Mouse (Mus musculus) frontal cortex, adult (tissue): ENCODE results near the gene Ctnna3.
A peak's percentile ranks its signal among the peaks of the same experiment; 100 is the strongest.

Experiments
- ATAC-seq: cut with Nextera tagmentation; 2 replicates; pipeline ENCODE4 v1.9.2; 2017; ENCODE audit warnings: mild to moderate bottlenecking, moderate library complexity, mixed read lengths; ENCODE audit not compliant: low TSS enrichment

Gene Ctnna3

DNA sequence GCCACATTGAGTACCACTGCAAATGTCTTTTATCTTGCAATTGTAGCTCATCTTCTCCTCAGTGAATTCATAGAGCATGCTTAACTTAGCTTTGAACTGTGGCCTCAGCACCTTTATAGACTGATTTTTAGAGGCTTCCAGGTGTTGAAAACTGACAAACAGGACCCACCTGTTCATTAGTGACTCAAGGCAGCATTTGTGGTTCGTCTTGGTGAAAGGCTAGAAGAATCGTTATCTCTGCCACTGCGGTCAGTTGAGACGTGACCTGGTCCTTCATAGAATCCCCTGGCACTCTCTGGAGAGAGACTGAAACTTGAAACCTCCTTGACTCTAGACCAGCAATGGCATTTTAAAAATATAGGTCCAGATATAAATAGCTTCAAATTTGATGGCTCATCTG lies 96.1 kb downstream of the Ctnna3 start:
- ATAC-seq = no peak

DNA sequence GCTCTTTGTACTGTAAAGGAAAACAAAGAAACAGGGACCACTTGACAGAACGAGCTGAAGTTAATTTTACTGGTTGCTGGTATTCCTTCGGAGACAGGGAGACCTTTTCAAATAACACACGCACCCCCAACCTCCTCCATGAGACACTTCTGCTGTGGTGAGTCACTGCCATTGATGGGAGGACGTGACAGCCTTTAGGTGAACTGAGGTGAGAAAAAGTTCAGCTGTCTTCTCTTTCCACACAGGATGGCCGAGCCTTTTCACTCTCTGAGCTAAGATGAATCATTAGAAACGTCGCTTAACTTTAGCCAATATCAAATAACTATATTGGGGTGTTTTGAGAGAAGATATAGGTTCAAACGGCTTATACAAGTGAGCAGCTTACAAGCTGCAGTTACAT lies 102.5 kb downstream of the Ctnna3 start:
- no peak for ATAC-seq

- peak; percentile 67; the same call in 1 of the 2 replicates for ATAC-seq
These were observed 111.9 kb downstream of the Ctnna3 start for GRCm38 (mm10) chr10:63541754-63542153.

- ATAC-seq = no peak
These were observed 112.6 kb downstream of the Ctnna3 start for GRCm38 (mm10) chr10:63542493-63542892.

DNA sequence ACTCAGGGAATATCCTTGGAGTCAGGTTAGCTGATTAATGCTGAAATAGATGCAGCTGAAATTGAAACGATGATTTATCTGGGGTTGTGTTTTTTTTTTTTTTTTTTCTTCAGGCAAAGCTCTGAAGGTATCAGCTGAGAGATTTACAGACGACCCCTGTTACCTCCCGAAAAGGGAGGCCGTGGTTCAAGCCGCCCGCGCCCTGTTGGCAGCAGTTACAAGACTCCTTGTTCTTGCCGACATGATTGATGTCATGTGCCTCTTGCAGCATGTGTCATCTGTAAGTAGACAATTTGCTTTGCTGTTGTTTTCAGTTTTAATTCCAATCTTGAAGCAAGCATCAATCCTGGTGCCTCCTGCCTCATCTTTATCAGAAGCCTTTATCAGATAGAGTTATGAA lies 136.8 kb downstream of the Ctnna3 start:
- ATAC-seq = no peak

- peak; percentile 50; the same call in 1 of the 2 replicates for ATAC-seq
These were observed 141.7 kb downstream of the Ctnna3 start for GRCm38 (mm10) chr10:63571561-63571960.

DNA sequence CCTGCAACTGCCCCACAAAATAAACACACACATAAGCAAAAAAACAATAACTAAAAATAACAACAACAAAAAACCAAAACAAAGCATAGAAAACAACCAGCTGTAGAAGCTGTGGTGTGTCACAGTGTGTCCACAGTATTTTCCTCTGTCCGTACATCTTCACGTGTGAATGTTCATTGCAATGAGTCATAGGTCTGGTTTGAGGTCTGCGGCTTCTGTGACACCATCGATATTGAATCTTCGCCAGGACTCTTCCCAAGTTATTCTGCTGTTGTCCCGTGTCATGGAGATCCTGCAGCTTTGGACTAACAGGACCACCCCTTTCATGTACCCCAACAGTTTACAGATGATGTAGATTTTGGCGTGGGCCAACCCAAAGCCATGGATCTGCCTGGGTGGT lies 143.0 kb downstream of the Ctnna3 start:
- ATAC-seq = no peak

GRCm38 (mm10) chr10:63574100-63574609 lies 144.3 kb downstream of the Ctnna3 start:
- peak; percentile 82 for ATAC-seq

DNA sequence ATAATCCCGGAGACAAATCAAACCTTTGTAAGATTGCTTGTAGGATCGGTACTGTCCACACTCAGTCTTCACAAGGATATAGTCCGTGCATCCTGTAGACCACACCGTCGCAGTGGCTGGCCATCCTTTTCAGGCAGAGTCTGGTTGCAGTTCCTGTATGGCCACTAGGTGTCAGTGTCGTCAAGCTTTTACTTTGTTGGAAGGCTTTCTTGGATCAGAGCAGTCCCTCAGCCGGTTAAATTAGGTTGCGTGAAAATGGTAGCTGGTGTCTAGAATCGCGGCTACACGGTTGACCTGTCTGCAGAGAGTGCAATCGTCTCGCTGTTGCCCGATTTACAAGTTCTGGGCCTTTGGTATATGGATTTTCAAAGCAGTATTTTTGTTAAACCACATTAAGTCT lies 152.7 kb downstream of the Ctnna3 start:
- peak; percentile 81 for ATAC-seq

- peak; percentile 89 for ATAC-seq
These were observed 154.0 kb downstream of the Ctnna3 start for GRCm38 (mm10) chr10:63583798-63584374.

DNA sequence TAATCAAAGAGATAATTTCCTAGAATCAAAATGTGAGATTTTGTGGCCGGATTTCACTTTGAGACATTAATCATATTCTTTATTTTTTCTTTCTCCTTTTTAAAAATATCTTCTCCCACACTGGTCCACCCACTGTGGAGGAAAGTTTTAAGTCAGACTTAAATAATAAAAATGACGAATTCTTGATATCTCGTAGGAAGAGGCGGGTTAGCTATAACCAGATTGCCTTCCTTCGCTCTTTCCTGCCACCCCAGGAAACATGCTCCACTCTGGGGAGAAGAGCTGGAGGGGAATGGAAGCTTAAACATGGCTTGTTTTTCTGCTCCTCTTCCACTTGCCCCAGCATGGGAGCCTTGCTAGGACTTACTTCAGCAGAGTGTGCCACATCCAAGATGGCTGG lies 169.5 kb downstream of the Ctnna3 start:
- ATAC-seq = peak; percentile 70

- 0 out of 2 replicates have a peak, but pooled peaks have one; percentile 16 for ATAC-seq
These were observed 171.3 kb downstream of the Ctnna3 start for GRCm38 (mm10) chr10:63601206-63601605.

- no peak for ATAC-seq
These were observed 198.6 kb downstream of the Ctnna3 start for GRCm38 (mm10) chr10:63628546-63628945.

- ATAC-seq = no peak
These were observed 204.0 kb downstream of the Ctnna3 start for GRCm38 (mm10) chr10:63633915-63634314.

DNA sequence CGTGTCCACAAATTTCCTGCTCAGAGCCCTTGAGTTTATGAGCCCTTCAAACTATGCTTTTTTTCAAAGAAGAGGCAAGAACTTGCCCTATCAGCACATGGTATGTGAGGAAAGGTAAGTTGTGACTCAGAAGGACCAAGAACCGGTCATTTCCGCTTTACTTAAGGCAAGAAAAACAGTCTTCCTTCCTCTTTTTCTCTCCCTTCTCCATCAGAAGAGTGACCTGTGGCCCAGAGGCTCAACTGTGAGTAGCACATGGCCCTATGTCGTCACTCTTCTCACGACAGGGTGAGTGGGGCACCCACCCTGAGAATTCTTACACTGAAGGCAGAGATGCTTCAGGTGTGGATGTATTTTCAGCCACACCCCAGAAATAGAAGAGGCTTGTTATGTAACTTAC lies 208.1 kb downstream of the Ctnna3 start:
- ATAC-seq = no peak

DNA sequence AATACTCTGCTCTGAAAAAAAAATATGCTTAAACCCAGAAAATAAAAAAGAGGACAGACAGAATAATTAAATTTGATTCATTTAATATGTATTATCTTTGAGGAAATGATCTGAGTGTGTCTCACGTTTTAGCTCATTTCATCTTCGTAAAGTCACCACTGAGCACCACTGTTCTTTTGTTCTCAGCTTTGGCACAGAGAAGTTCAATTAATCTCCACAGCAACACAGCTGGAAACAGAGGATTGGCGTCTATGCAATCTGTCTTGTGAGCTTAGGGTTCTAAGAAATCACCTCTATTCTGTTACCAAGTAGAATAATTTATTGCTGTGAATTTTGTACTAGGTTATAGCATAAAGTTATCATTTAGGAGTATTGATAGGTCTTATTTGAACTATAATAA lies 217.4 kb downstream of the Ctnna3 start:
- ATAC-seq = no peak

DNA sequence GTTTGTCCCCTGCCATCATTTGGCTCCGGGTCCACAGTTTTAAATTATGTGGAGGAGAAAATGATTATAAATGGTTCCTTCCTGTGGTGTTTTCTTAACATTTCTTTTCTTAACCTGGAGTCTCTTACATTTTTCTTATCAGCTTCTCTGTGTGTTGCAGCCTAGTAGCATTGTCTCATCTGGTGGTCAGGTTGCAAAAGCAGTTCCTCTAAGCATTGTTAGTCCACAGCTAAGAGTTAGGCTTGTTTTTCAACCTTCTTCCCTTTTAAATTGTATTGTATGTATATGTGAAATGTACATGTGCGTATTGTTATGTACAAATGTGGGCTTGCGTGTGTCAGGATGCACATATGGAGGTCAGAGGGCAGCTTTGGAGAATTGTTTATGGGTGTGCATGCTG lies 220.4 kb downstream of the Ctnna3 start:
- ATAC-seq = no peak

DNA sequence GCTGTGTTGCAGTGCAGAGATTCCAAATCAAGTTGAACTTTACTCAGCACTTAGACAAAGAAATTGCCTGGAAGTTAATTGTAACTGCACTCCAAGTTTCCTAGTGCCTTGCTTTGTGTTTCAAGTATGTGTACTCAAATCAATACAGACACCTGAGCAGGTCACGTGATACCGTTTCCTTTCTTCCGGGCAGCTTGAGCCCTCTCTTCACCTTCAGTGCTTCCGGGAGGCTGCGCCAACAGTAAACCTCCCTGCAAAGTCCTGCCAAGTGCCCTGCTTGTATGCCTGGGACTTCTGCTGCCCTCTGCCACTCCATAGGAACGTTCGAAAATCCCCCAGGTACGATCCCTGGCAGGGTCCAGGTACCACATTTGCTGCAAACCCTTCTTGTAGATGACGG lies 223.0 kb downstream of the Ctnna3 start:
- ATAC-seq = no peak

GRCm38 (mm10) chr10:63653571-63653970 lies 223.7 kb downstream of the Ctnna3 start:
- no peak for ATAC-seq

- no peak for ATAC-seq
These were observed 224.7 kb downstream of the Ctnna3 start for GRCm38 (mm10) chr10:63654560-63654959.

DNA sequence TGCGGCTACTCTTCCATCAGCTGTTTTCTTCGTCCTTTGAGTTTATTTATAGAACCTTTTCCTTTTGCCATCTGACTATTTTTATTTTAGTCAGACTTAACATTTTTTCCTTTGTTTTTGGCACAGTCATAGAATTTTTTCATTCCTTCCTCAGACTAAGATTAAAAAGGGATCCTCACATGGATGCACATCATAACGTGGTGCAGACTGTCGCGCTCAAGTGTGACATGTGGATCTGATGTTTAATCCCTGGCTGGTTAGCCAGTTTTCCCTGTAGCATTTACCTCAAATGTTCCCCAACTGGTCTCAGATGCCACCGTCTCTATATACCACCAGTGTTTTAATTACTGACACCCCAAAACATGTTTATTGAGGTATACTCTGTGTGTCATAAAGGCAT lies 246.4 kb downstream of the Ctnna3 start:
- ATAC-seq = 0 out of 2 replicates have a peak, but pooled peaks have one; percentile 57

DNA sequence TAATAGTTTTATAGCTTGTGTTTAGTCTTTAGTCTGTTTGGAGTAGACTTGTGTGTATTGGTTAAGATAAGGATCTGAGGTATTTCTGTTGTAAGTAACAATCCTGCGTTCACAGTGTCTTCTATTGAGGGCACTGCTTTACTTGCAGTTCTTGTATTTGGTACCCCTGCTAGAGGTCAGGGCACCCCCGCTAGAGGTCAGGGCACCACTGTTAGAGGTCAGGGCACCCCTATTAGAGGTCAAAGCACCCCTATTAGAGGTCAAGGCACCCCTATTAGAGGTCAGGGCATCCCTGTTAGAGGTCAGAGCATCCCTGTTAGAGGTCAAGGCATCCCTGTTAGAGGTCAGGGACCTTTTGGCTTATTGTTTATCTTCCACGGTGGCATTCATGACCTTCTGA lies 259.3 kb downstream of the Ctnna3 start:
- no peak for ATAC-seq

DNA sequence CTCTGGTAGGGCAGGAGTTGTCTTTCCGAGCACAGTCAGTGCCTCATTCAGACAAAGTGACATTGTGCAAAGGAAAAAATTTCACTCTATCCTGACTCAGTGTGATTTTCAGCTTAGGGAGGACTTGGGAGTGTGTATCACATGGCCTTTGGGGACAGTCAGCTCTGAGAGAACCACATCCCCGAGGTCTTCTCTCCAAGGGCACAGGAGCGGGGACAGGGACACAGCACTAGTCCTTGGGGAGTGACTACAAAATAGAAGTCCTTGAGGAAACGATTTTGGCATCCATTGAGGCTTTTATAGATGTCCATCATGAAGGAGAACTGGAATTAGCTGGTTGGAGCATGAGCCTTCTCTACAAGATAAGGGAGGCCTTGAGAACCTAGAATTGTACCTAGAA lies 259.8 kb downstream of the Ctnna3 start:
- ATAC-seq = no peak

- ATAC-seq = 0 out of 2 replicates have a peak, but pooled peaks have one; percentile 44
These were observed 262.1 kb downstream of the Ctnna3 start for GRCm38 (mm10) chr10:63692039-63692438.
